Mouse (Mus musculus) adrenal gland, adult 18-20 months (tissue): ENCODE measurements around the gene Urgcp. TPM values are rescaled to one million over a fixed set of nuclear protein-coding genes. Genes with fewer than 3 reads are reported as not detected.

Experiments used
- DNase-seq, 2 experiments: peaks; one replicate each; pipeline ENCODE4 v3.0.0; 2021 to 2022; ENCODE audit warnings: low spot score in 2 of 2
- total RNA-seq, 2 experiments: library from RNA; stranded (reverse); gene quantifications; 1 replicate in 1 of 2; 2 replicates in 1 of 2; pipeline ENCODE4 v1.2.3; 2021

Urgcp gene
- total RNA-seq, 2 experiments from 2014 or later, result 70.4 to 74.7 TPM

GRCm38 (mm10) chr11:5716938-5717705 lies 45.1 kb downstream of the Urgcp start:
- DNase-seq, result no peak

- DNase-seq, result no peak
These were observed 45.9 kb downstream of the Urgcp start for GRCm38 (mm10) chr11:5716246-5716645.

- DNase-seq, result no peak
These were observed 46.5 kb downstream of the Urgcp start, which contains the start of gene Mrps24 for GRCm38 (mm10) chr11:5715630-5716105. Gene Mrps24 (minus strand): TSS chr11:5715680.

- DNase-seq, result no peak
These were observed 47.0 kb downstream of the Urgcp start for GRCm38 (mm10) chr11:5715179-5715578.

GRCm38 (mm10) chr11:5707530-5708353 lies 54.4 kb downstream of the Urgcp start:
- DNase-seq, result peak; percentile 90 to 92

GRCm38 (mm10) chr11:5706874-5707529 lies 55.2 kb downstream of the Urgcp start:
- DNase-seq, result peak; percentile 49 to 58

GRCm38 (mm10) chr11:5705972-5706371 lies 56.2 kb downstream of the Urgcp start:
- DNase-seq, result no peak

DNA sequence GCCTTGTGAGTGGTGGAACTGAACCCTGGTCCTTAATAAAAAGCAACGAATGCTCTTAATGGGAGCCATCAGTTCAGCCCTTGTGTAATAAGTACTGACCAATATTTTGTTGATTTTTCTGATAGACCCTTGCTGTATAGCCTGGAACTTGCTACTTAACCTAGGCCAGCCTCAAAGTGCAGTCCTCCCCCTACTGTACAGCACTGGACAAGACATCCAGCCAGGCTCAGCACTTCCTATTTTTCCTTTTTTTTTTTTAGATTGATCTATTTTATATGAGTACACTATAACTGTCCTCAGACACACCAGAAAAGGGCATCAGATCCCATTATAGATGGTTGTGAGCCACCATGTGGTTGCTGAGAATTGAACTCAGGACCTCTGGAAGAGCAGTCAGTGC lies 58.8 kb downstream of the Urgcp start:
- no peak for DNase-seq

GRCm38 (mm10) chr11:5702957-5703332 lies 59.2 kb downstream of the Urgcp start:
- no peak for DNase-seq

DNA sequence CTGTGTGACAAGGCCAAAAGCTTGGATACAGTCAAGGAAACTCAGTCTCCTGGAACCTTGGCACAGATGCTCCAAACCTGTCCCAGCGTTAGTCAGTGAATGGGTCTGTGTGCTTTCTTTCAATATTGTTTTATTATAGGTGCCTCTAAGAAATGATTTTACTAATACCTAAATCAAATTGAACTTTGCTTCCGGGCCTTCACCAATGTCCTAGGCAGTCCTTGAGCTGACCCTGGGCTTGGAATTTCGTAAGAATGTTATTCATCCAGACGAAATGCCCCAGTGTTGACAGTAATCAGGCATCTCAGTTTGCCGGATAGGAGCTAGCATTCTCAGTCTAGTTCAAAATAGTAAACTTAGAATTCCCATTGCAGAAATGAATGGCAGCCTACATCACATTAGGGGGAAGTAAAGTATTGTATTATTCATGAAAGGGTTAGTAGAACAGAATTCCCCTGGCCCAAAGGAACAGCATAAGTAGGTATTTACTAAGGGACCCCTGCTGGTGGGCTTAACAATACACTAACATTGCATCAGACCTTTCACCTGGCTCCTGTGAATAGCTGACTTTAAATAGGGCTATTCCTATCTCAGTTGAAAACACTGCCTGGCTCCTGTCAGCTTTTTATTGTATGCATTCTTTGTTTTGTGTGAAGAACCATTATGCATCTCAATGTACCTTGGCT lies 59.8 kb downstream of the Urgcp start:
- DNase-seq, result no peak

GRCm38 (mm10) chr11:5701821-5702220 lies 60.4 kb downstream of the Urgcp start:
- DNase-seq, result no peak

DNA sequence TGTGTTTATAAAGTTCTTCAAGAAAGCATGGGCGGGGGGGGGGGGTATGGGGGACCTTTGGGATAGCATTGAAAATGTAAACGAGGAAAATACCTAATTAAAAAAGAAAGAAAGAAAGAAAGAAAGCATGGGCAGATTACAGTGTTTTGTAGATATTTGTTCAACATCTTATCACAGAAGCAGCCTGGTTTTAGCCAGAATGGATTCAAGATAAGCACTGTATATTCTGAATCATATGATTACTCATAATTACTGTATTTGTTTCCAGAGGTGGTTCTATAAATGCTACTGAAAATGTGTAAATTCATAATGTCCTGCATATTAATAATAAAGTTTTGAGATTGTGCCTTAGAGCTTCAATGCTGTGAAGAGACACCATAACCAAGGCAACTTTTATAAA lies 60.9 kb downstream of the Urgcp start:
- DNase-seq, result no peak

DNA sequence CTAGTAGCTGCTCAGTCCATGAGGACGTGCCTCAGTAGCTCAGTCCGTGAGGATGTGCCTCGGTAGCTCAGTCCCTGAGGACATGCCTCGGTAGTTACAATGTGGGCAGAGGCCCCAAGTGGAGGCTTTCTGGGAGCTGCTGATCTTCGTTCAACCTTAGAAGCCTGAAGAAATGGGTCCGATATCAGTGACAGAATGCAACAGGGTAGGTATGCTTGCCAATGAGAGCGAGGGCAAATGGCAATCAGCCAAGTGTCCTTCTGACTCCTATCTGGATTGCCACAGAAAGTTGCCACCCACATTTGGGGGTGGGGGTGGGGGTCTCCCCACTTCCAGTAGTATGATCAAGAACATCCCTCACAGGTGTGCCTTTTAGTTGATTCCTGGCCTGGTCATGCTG lies 61.4 kb downstream of the Urgcp start:
- no peak for DNase-seq

GRCm38 (mm10) chr11:5691775-5692174 lies 70.4 kb downstream of the Urgcp start:
- peak; percentile 44 for DNase-seq

DNA sequence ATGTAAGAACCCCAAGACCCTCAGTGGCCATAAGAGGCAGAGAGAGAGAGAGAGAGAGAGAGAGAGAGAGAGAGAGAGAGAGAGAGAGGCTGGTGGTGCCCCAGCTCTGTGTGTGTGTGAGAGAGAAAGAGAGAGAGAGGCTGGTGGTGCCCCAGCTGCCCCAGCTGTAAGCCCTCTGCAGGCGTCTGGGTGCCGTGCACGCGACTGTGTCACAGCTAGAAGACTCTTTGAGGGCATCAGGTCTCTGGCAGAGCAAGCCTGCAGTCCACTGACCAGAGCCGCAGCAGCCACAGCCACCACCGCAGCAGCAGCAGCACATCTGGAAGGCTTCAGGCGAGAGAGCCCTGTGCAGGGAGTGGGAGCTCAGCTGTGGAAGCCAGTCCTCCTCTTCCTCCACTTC lies 77.9 kb downstream of the Urgcp start:
- no peak for DNase-seq

GRCm38 (mm10) chr11:5682541-5682940 lies 79.6 kb downstream of the Urgcp start:
- peak in 1 of 2 experiments; percentile 27 for DNase-seq

Other genes with a start within 250 kb of the Urgcp start
- gene Xbp1, start 241.7 kb downstream of the Urgcp start, total RNA-seq, result 100 to 1,000 TPM; 144 to 206 TPM
- 10 to 100 TPM; 37.8 to 47.4 TPM for gene Ccdc117, start 220.2 kb downstream of the Urgcp start, total RNA-seq
- not detected for gene Ankrd36, start 192.7 kb downstream of the Urgcp start, total RNA-seq
- gene Mrps24, start 46.7 kb downstream of the Urgcp start, total RNA-seq, result 100 to 1,000 TPM; 127 to 172 TPM
- 10 to 100 TPM; 50.1 to 65.1 TPM for gene Dbnl, start 26.1 kb upstream of the Urgcp start, total RNA-seq
- gene Pgam2, start 41.4 kb upstream of the Urgcp start, total RNA-seq, result 1 to 10 TPM in 1 of 2 experiments, not detected in 1; 1.1 TPM
- 1 to 10 TPM; 4.9 to 5.3 TPM for gene Polm, start 75.6 kb upstream of the Urgcp start, total RNA-seq
- 100 to 1,000 TPM; 245 to 387 TPM for gene Aebp1, start 99.6 kb upstream of the Urgcp start, total RNA-seq
- gene Pold2, start 115.9 kb upstream of the Urgcp start, total RNA-seq, result 10 to 100 TPM; 34.1 to 44.6 TPM
- not detected for gene Myl7, start 136.4 kb upstream of the Urgcp start, total RNA-seq
- 1 to 10 TPM; 3.9 to 6.9 TPM for gene Gck, start 187.7 kb upstream of the Urgcp start, total RNA-seq
- gene Ykt6, start 193.3 kb upstream of the Urgcp start, total RNA-seq, result 10 to 100 TPM; 65.6 to 85.9 TPM